Mouse (Mus musculus) neutrophil, adult 83 days (primary cell): ENCODE data around the gene Rbfox3. TPM values are rescaled to one million over a fixed set of nuclear protein-coding genes. Genes with fewer than 3 reads are reported as not detected.

ENCODE experiments used
- total RNA-seq, 2 experiments: library from RNA; stranded (reverse); gene quantifications; one replicate each; pipeline ENCODE4 v1.2.4; 2023

Gene Rbfox3
- total RNA-seq = not detected

GRCm38 (mm10) chr11:118911307-118912070 is at the start of gene Rbfox3:
Gene Rbfox3, minus strand, starts transcription at chr11:118911597.

GRCm38 (mm10) chr11:118476396-118477373 is 434.7 kb downstream of the Rbfox3 start, which contains the start of gene Engase:
Gene Engase, plus strand, starts transcription at chr11:118476829.

Other genes with a start within 250 kb of the Rbfox3 start
- not detected for gene Enpp7, start 76.6 kb upstream of the Rbfox3 start, total RNA-seq
- 1 to 10 TPM; 1.3 to 1.6 TPM for gene Cbx2, start 111.4 kb upstream of the Rbfox3 start, total RNA-seq
- gene Cbx8, start 129.4 kb upstream of the Rbfox3 start, total RNA-seq = 10 to 100 TPM; 13.2 to 13.7 TPM
- gene Cbx4, start 174.6 kb upstream of the Rbfox3 start, total RNA-seq = 10 to 100 TPM; 55.6 to 63.1 TPM